Mouse (Mus musculus) frontal cortex, postnatal 25 days (tissue): Measurements from ENCODE around the gene 4930402K13Rik.
"Not testable (repeated sequence)": the region's sequence is repeated elsewhere in the genome, so short reads cannot be mapped to it uniquely, and the experiment has no call there.

ENCODE experiments used
- DNase-seq, 2 experiments: peaks; one replicate each; pipeline ENCODE4 v3.0.0; 2022; ENCODE audit warnings: low spot score in 2 of 2

4930402K13Rik gene

DNA sequence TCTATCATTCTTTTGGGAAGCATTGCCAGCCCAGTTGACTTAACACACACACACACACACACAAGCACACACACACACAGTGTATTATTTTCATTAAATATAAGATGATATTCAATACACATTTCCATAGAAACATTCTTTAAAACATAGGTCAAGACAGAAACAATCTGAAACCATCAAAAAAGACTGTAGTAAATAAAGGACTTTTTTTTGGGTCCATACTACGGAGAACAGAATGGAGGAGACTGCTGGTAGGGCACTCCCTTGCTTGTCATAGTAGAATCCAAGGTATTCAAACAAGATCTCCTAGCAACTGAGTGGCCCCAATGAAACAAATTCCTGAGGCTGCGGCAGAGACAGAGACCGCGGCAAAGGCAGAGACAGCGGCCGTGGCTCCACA is at the start of gene 4930402K13Rik:
Gene 4930402K13Rik (plus strand): TSS at position 301 of the 400 bp plus-strand sequence.
- DNase-seq, result no peak

GRCm38 (mm10) chrX:9060952-9061351 is 43.4 kb upstream of the 4930402K13Rik start:
- DNase-seq, result peak; percentile 59 to 92

- no peak for DNase-seq
Measured at GRCm38 (mm10) chrX:9062101-9062500, 42.3 kb upstream of the 4930402K13Rik start.

GRCm38 (mm10) chrX:9062715-9063114 is 41.6 kb upstream of the 4930402K13Rik start, which contains the start of gene Fthl17f:
TSS of gene Fthl17f (plus strand) at chrX:9063015.
- not testable (repeated sequence) for DNase-seq

- DNase-seq, result peak; percentile 15 to 81
Measured at GRCm38 (mm10) chrX:9077699-9078098, 26.7 kb upstream of the 4930402K13Rik start.

DNA sequence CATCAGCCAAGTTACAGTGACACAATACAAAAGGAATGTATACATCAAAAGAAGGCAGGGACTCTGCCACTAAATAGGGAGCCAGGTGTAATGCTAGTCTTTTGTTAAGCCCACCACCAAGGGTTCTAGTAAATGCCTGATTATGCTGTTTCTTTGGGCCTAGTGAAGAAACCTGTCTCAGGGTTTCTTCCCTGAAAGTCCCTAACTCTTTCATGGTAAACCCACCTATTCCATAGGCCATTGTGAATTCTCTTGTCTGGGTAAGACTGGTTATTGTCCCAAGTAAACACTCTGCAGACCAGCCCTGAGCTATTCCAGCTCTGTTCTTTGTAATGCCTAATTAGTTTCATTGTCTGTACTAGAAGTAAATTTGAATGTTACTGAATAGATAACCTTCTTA is 9.3 kb upstream of the 4930402K13Rik start:
- not testable (repeated sequence) for DNase-seq

GRCm38 (mm10) chrX:9110381-9110780 is 6.0 kb downstream of the 4930402K13Rik start:
- no peak for DNase-seq

- DNase-seq, result no peak
Measured at GRCm38 (mm10) chrX:9124928-9125327, 20.6 kb downstream of the 4930402K13Rik start.

- DNase-seq, result peak in 1 of 2 experiments; percentile 9
Measured at GRCm38 (mm10) chrX:9128317-9128831, 24.0 kb downstream of the 4930402K13Rik start.

- no peak for DNase-seq
Measured at GRCm38 (mm10) chrX:9139290-9139948, 35.1 kb downstream of the 4930402K13Rik start.

GRCm38 (mm10) chrX:9142669-9143068 is 38.3 kb downstream of the 4930402K13Rik start:
- DNase-seq, result no peak
